Mouse (Mus musculus): Measurements from ENCODE around the gene Sbds. TPM values are rescaled to one million over a fixed set of nuclear protein-coding genes. Genes with fewer than 3 reads are reported as not detected.

Gene Sbds
- polyA plus RNA-seq, 1 experiment from 2014 or later: 59.5 TPM

DNA sequence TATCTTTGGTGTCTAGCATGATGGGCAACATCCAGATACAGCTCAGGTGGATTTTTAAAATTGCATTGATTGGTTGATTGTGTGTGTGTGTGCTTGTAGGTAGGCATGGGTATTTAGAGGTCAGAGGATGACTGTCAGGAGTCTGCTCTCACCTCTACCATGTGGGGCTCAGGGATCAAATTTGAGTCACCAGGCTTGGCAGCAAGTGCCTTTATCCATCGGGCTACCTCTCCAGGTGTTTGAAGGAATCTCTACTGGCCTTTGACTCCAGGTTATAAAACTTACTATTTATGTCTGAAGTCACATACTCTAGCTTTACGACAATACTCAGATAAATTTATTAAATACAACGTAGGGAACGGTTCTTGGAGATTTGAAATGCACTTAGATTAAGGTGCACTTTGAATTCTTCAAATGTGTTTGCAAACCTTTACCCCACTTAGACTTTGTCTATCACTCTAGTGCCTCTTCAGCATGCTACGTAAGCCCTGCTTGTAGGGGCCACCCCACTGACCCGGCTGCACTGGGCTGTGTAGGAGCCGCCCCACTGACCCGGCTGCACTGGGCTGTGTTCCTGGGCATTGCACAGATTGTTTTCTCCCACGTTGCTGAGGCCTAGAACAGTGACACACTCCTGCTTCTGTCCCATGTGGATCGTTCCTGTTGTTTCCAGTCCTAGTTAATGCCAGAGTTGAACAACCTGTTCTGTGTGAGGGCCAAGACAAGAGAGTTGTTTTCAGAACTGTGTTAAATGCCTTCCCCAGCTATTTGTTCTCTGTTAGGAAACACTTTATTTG lies 54.9 kb downstream of the Sbds start:
- no peaks in the 10 kb centered on the region for H3K9me3 ChIP-seq (replicated peaks)
- no peak overlapping the region for H3K9ac ChIP-seq
- 74% methylated on average over 10 of the region's 10 CpGs for WGBS
- H3K4me2 ChIP-seq: no peak overlapping the region
- H3K36me3 ChIP-seq: peaks cover 22% of the 10 kb centered on the region
- no peak for ATAC-seq (replicated peaks; ENCODE audit: insufficient number of reproducible peaks, insufficient read depth, low FRiP score, low read depth)
- peaks cover 8% of the 10 kb centered on the region; the same call in 1 of the 2 replicates for H3K4me1 ChIP-seq (replicated peaks)
- no peak overlapping the region for H3K27ac ChIP-seq
- no peaks in the 10 kb centered on the region for H3K27me3 ChIP-seq
- H3K4me3 ChIP-seq: no peak overlapping the region

DNA sequence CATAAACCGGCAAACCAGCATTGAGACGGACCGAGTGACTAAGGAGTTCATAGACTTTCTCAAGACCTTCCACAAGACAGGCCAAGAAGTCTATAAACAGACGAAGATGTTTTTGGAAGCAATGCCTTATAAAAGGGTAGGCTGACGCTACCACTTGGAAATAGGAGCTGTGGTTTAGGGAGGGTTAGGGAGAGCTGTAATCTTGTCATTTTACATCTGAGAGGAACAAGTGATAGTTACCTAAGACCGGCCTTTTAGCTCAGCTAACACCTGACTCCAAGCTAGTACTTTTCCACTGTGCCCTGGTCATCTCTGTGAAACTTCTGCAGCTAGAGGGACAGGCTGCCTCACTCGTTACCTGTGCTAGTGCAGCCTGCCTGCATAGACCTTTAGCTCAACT lies 57.3 kb downstream of the Sbds start:
- H3K9me3 ChIP-seq (replicated peaks): no peaks in the 10 kb centered on the region
- H3K4me1 ChIP-seq (replicated peaks): peaks cover 8% of the 10 kb centered on the region; the same call in 1 of the 2 replicates
- no peak for ATAC-seq (replicated peaks; ENCODE audit: insufficient number of reproducible peaks, insufficient read depth, low FRiP score, low read depth)
- no peak overlapping the region for H3K4me3 ChIP-seq
- no peak overlapping the region for H3K9ac ChIP-seq
- H3K27ac ChIP-seq: no peak overlapping the region
- H3K27me3 ChIP-seq: no peaks in the 10 kb centered on the region
- peaks cover 24% of the 10 kb centered on the region for H3K36me3 ChIP-seq
- H3K4me2 ChIP-seq: no peak overlapping the region
- 92% methylated on average over 7 of the region's 7 CpGs for WGBS

DNA sequence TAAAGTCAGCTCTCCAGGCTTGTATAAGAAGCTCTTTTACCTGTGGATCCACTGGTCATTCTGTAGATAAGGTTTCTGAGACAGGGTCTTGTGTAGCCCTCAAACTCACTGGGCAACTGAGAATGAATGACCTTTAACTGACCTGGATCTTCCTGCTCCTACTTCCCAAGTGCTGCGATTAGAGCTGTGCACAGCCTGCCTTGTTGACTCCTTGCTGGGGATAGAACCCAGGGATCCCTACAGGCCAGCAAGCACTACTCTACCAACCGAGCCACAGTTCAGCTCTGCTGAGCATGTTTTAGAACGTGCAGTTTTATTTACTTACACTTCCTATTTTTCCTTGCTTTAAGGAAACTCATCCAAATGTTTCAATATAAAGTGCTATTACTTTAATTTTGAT lies 57.9 kb downstream of the Sbds start:
- H3K9me3 ChIP-seq (replicated peaks): no peaks in the 10 kb centered on the region
- no peaks in the 10 kb centered on the region for H3K27me3 ChIP-seq
- H3K4me2 ChIP-seq: no peak overlapping the region
- ATAC-seq (replicated peaks; ENCODE audit: insufficient number of reproducible peaks, insufficient read depth, low FRiP score, low read depth): no peak
- no peak overlapping the region for H3K9ac ChIP-seq
- peaks cover 12% of the 10 kb centered on the region for H3K4me1 ChIP-seq (replicated peaks)
- peaks cover 24% of the 10 kb centered on the region for H3K36me3 ChIP-seq
- WGBS: 63% methylated on average over 3 of the region's 3 CpGs
- H3K27ac ChIP-seq: no peak overlapping the region
- H3K4me3 ChIP-seq: no peak overlapping the region

DNA sequence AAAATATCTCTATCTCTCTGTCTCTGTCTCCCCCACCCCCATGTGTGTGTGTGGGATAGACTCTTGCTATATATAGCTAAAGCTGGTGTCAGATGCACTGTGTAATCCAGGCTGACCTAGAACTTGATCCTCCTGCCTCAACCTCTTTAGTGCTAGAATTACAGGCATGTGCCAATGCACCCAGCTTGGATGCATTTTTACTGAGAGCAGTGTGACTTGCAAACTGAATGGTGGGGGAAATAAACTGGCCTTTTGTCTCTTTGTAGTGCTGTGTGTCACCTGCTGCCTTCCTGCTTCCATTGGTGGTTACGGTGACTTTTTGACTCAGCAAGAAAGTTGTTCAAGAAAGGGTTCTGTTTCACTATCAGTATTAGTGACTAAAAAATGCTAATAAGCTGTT lies 59.0 kb downstream of the Sbds start:
- H3K27ac ChIP-seq: no peak overlapping the region
- peaks cover 26% of the 10 kb centered on the region for H3K36me3 ChIP-seq

More for the DNA sequence above, 59.0 kb downstream of the Sbds start:
- H3K4me1 ChIP-seq (replicated peaks): peaks cover 20% of the 10 kb centered on the region
- no peak overlapping the region for H3K4me3 ChIP-seq
- H3K4me2 ChIP-seq: no peak overlapping the region
- H3K9me3 ChIP-seq (replicated peaks): no peaks in the 10 kb centered on the region
- no peak for ATAC-seq (replicated peaks; ENCODE audit: insufficient number of reproducible peaks, insufficient read depth, low FRiP score, low read depth)
- no peaks in the 10 kb centered on the region for H3K27me3 ChIP-seq
- H3K9ac ChIP-seq: no peak overlapping the region
- WGBS: 86% methylated on average over 1 of the region's 1 CpGs

Other genes with a start within 250 kb of the Sbds start
- gene Asl, start 226.3 kb downstream of the Sbds start, polyA plus RNA-seq (2015; fragmentation: Nextera tagmentation; extraction: Ambion mirVana): 16.0 and 22.2 TPM in 2 replicates
- 20.6 and 26.8 TPM in 2 replicates for gene Crcp, start 226.2 kb downstream of the Sbds start, polyA plus RNA-seq (2015; fragmentation: Nextera tagmentation; extraction: Ambion mirVana)
- gene Tpst1, start 182.2 kb downstream of the Sbds start, polyA plus RNA-seq (2015; fragmentation: Nextera tagmentation; extraction: Ambion mirVana): 27.2 and 33.2 TPM in 2 replicates
- gene Kctd7, start 110.7 kb downstream of the Sbds start, polyA plus RNA-seq (2015; fragmentation: Nextera tagmentation; extraction: Ambion mirVana): 4.1 and 5.8 TPM in 2 replicates
- 19.3 and 19.9 TPM in 2 replicates for gene Rabgef1, start 83.7 kb downstream of the Sbds start, polyA plus RNA-seq (2015; fragmentation: Nextera tagmentation; extraction: Ambion mirVana)
- gene Tmem248, start 38.4 kb downstream of the Sbds start, polyA plus RNA-seq (2015; fragmentation: Nextera tagmentation; extraction: Ambion mirVana): 23.0 and 24.2 TPM in 2 replicates
- 13.7 and 16.8 TPM in 2 replicates for gene Tyw1, start 89 bp upstream of the Sbds start, polyA plus RNA-seq (2015; fragmentation: Nextera tagmentation; extraction: Ambion mirVana)
- 0.35 and 0.61 TPM in 2 replicates for gene Caln1, start 113.9 kb upstream of the Sbds start, polyA plus RNA-seq (2015; fragmentation: Nextera tagmentation; extraction: Ambion mirVana)
- not detected in 2 replicates for gene A330070K13Rik, start 129.1 kb upstream of the Sbds start, polyA plus RNA-seq (2015; fragmentation: Nextera tagmentation; extraction: Ambion mirVana)

All from heart, embryonic 15.5 days (tissue).